Mouse (Mus musculus) liver, embryonic 12.5 days (tissue): ENCODE data around the gene Gm49027. TPM values are rescaled to one million over a fixed set of nuclear protein-coding genes. Genes with fewer than 3 reads are reported as not detected.

Source experiments
- ATAC-seq: fragments of 200-750 bp; cut with Nextera tagmentation; 2 replicates; pipeline ENCODE4 v1.8.0; 2017; ENCODE audit warnings: moderate number of reproducible peaks, mild to moderate bottlenecking, moderate library complexity
- H3K27ac ChIP-seq: fragments of 300-500 bp; sonication (generic); 2 replicates; pipeline ENCODE4 v1.5.1; 2016; ENCODE audit warnings: mild to moderate bottlenecking
- H3K27me3 ChIP-seq: fragments of 300-500 bp; sonication (generic); replicated peaks from 2 replicates; pipeline ENCODE4 v1.6.1; 2016; ENCODE audit warnings: mild to moderate bottlenecking, moderate library complexity
- H3K36me3 ChIP-seq: fragments of 300-500 bp; sonication (generic); 2 replicates; pipeline ENCODE4 v1.6.1; 2016; ENCODE audit warnings: mild to moderate bottlenecking, moderate library complexity
- H3K4me1 ChIP-seq: fragments of 300-500 bp; sonication (generic); 2 replicates; pipeline ENCODE4 v1.6.1; 2016
- H3K4me2 ChIP-seq: fragments of 300-500 bp; sonication (generic); 2 replicates; pipeline ENCODE4 v1.6.1; 2016; ENCODE audit warnings: mild to moderate bottlenecking, moderate library complexity
- H3K4me3 ChIP-seq: fragments of 300-500 bp; sonication (generic); 2 replicates; pipeline ENCODE4 v1.5.1; 2016; ENCODE audit warnings: mild to moderate bottlenecking, moderate library complexity
- H3K9ac ChIP-seq: fragments of 300-500 bp; sonication (generic); 2 replicates; pipeline ENCODE4 v1.6.1; 2016; ENCODE audit warnings: mild to moderate bottlenecking, moderate library complexity
- H3K9me3 ChIP-seq: fragments of 300-500 bp; sonication (generic); replicated peaks from 2 replicates; pipeline ENCODE4 v1.6.1; 2016; ENCODE audit warnings: mild to moderate bottlenecking, moderate library complexity
- WGBS: fragments of 180-500 bp; shearing (Covaris S2); methylation state at CpG from one replicate; pipeline ENCODE4 v1.1.7; 2016; ENCODE audit not compliant: insufficient replicate concordance; 5-methylcytosine and 5-hydroxymethylcytosine counted together
- microRNA-seq: library from miRNA; unstranded; fragments of <30 nt; microRNA quantifications from one replicate; pipeline ENCODE4, GENCODE M21; 2017
- polyA plus RNA-seq: library from polyadenylated mRNA; unstranded; fragments of >200 nt; fragmentation: Nextera tagmentation; extraction: Ambion mirVana; gene quantifications from 2 replicates; pipeline ENCODE4 v1.2.1, GENCODE M21; 2016

The Gm49027 gene
- polyA plus RNA-seq, 1 experiment from 2014 or later: 0.29 TPM

GRCm38 (mm10) chr5:123489935-123490334 lies 35.4 kb downstream of the Gm49027 start:
- Histone ChIP-seq H3K36me3 (no peaks in the 10 kb centered on the region), H3K4me2 (no peak overlapping the region), H3K9ac (no peak overlapping the region), H3K27me3 (peaks cover 39% of the 10 kb centered on the region), H3K27ac (no peak overlapping the region), H3K4me1 (peaks cover 4% of the 10 kb centered on the region; the same call in 1 of the 2 replicates), H3K4me3 (no peak overlapping the region), H3K9me3 (no peaks in the 10 kb centered on the region)
- WGBS: 56% methylated on average over 9 of the region's 9 CpGs
- ATAC-seq: no peak

- H3K9ac ChIP-seq: no peak within 1 kb of the TSS
- ATAC-seq: no peak
- H3K36me3 ChIP-seq: no peaks in the 10 kb centered on the region
- H3K27ac ChIP-seq: no peak within 1 kb of the TSS
- peaks cover 39% of the 10 kb centered on the region for H3K27me3 ChIP-seq
- WGBS: 11% methylated on average over 25 of the region's 25 CpGs
- H3K4me2 ChIP-seq: peak within 1 kb of the TSS; percentile 50
- no peak within 1 kb of the TSS for H3K4me3 ChIP-seq
- no peaks in the 10 kb centered on the region for H3K9me3 ChIP-seq
- peaks cover 4% of the 10 kb centered on the region; the same call in 1 of the 2 replicates for H3K4me1 ChIP-seq
Measured at GRCm38 (mm10) chr5:123489112-123489785, 36.0 kb downstream of the Gm49027 start, which contains the start of the genes Lrrc43 and Il31. Gene Lrrc43 (plus strand): TSS chr5:123489305. Gene Il31 (minus strand): TSS chr5:123489489.

GRCm38 (mm10) chr5:123487659-123488395 lies 37.5 kb downstream of the Gm49027 start:
- 47% methylated on average over 11 of the region's 11 CpGs for WGBS
- H3K4me1 ChIP-seq: peaks cover 4% of the 10 kb centered on the region; the same call in 1 of the 2 replicates
- ATAC-seq: no peak
- H3K27ac ChIP-seq: no peak overlapping the region
- H3K9ac ChIP-seq: no peak overlapping the region
- no peaks in the 10 kb centered on the region for H3K36me3 ChIP-seq
- no peak overlapping the region for H3K4me3 ChIP-seq
- no peaks in the 10 kb centered on the region for H3K9me3 ChIP-seq
- no peak overlapping the region for H3K4me2 ChIP-seq
- peaks cover 34% of the 10 kb centered on the region for H3K27me3 ChIP-seq

DNA sequence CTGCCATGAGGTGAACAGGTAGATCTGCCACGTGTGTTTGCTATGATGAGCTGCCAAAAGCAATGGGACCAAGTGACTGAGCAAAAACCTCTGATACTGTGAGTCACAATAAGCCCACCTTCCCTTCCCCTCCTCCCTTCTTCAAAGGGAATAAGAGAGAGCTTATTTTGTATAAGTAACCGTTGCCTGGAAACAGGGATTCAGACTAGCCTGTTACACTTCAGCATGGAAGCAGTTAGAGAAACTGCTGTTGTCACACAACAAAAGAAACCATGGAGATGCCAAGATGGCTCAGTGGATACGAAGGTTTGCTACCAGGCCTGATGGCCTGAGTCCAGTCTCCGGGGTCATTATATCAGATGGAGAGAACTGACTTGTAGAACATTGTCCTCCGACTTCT lies 51.5 kb downstream of the Gm49027 start:
- ATAC-seq: no peak
- Histone ChIP-seq H3K9me3 (no peaks in the 10 kb centered on the region), H3K4me3 (no peak overlapping the region), H3K4me1 (peaks cover 5% of the 10 kb centered on the region; the same call in 1 of the 2 replicates), H3K36me3 (no peaks in the 10 kb centered on the region), H3K27ac (no peak overlapping the region), H3K27me3 (peaks cover 22% of the 10 kb centered on the region), H3K9ac (no peak overlapping the region), H3K4me2 (no peak overlapping the region)
- WGBS: 70% methylated on average over 5 of the region's 5 CpGs

DNA sequence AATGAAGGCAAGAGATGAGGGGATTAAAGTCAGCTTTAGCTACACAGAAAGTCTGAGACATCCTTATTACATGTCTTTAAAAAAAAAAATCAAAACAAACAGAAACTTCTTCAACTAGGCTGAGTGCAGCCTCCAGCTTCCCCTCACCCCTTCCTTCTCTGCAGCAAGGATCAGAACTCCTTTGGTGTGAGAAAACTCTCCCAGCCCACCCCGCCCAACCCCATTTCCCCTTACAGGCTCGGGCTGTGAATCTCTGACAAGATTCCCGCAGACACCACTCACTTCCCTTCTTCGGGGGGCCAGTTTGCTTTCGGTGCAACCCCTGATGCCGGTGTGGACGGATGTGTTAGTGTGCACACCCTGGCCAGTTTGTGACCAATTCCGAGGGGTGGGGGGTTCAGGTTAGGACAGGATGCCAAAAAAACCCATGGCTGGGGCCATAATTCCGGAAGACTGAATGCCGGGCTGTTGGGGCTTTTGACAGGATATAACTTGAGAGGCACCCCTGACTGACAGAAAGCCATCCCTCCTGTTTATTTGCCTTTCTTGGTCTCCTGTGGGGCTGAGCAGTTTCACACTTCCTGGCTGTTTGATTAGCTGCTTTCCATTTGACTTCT lies 54.4 kb downstream of the Gm49027 start:
- H3K4me2 ChIP-seq: peak overlapping the region; percentile 45
- H3K4me1 ChIP-seq: peaks cover 5% of the 10 kb centered on the region; the same call in 1 of the 2 replicates
- ATAC-seq: no peak
- H3K4me3 ChIP-seq: no peak overlapping the region; the same call in 1 of the 2 replicates
- WGBS: 4% methylated on average over 10 of the region's 10 CpGs
- H3K9ac ChIP-seq: no peak overlapping the region
- H3K9me3 ChIP-seq: no peaks in the 10 kb centered on the region
- H3K27ac ChIP-seq: no peak overlapping the region
- H3K27me3 ChIP-seq: peaks cover 22% of the 10 kb centered on the region
- no peaks in the 10 kb centered on the region for H3K36me3 ChIP-seq

DNA sequence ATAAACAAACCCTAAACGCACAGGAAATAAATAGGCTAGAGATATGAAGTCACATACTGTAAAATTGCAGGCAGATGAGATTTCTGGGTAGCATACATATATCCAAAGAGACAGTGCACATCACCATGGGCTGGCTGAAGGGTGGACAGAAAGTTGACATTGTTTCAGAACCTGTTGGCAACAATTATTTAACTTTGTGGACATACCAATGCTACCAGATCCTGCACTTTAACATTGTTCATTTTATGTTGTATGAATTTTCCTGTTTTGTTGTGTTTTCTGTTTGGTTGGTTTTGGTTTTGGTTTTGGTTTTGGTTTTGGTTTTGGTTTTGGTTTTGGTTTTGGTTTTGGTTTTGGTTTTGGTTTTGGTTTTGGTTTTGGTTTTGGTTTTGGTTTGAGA lies 60.6 kb downstream of the Gm49027 start:
- 67% methylated on average over 1 of the region's 1 CpGs for WGBS
- no peak overlapping the region for H3K4me2 ChIP-seq
- ATAC-seq: no peak
- no peak overlapping the region for H3K27ac ChIP-seq
- H3K9ac ChIP-seq: no peak overlapping the region
- H3K36me3 ChIP-seq: no peaks in the 10 kb centered on the region
- H3K9me3 ChIP-seq: no peaks in the 10 kb centered on the region
- H3K4me3 ChIP-seq: no peak overlapping the region
- H3K4me1 ChIP-seq: peaks cover 7% of the 10 kb centered on the region
- peaks cover 4% of the 10 kb centered on the region; the same call in 1 of the 2 replicates for H3K27me3 ChIP-seq

Small RNAs within 50 kb of the gene (microRNA-seq; reads per million reads assigned to microRNA genes)
- gene Mir7647: 4.6 reads per million, percentile 7 among the genes with 10 or more reads in this experiment

Other genes starting within 250 kb of the Gm49027 start
- 11.7 and 12.7 TPM in 2 replicates for gene Bcl7a, start 181.7 kb downstream of the Gm49027 start, polyA plus RNA-seq
- gene Mlxip, start 130.7 kb downstream of the Gm49027 start, polyA plus RNA-seq: 6.7 and 7.0 TPM in 2 replicates
- gene Lrrc43, start 36.2 kb downstream of the Gm49027 start, polyA plus RNA-seq: not detected in 2 replicates
- not detected in 2 replicates for gene Il31, start 36.0 kb downstream of the Gm49027 start, polyA plus RNA-seq
- gene B3gnt4, start 15.0 kb downstream of the Gm49027 start, polyA plus RNA-seq: 0.20 TPM in 1 of 2 replicates, not detected in the other
- gene Diablo, start 1.3 kb downstream of the Gm49027 start, polyA plus RNA-seq: 71.6 and 75.7 TPM in 2 replicates
- gene Vps33a, start 47.5 kb upstream of the Gm49027 start, polyA plus RNA-seq: 22.6 and 24.1 TPM in 2 replicates
- gene Clip1, start 159.1 kb upstream of the Gm49027 start, polyA plus RNA-seq: 17.6 and 20.4 TPM in 2 replicates
- 49.6 and 51.9 TPM in 2 replicates for gene Zcchc8, start 195.6 kb upstream of the Gm49027 start, polyA plus RNA-seq
- gene Rsrc2, start 223.9 kb upstream of the Gm49027 start, polyA plus RNA-seq: 64.6 and 65.7 TPM in 2 replicates
- 39.2 and 39.5 TPM in 2 replicates for gene Kntc1, start 224.2 kb upstream of the Gm49027 start, polyA plus RNA-seq